Comparison of ENCODE assay signal across 8 mouse cellular contexts in the genomic region with DNA sequence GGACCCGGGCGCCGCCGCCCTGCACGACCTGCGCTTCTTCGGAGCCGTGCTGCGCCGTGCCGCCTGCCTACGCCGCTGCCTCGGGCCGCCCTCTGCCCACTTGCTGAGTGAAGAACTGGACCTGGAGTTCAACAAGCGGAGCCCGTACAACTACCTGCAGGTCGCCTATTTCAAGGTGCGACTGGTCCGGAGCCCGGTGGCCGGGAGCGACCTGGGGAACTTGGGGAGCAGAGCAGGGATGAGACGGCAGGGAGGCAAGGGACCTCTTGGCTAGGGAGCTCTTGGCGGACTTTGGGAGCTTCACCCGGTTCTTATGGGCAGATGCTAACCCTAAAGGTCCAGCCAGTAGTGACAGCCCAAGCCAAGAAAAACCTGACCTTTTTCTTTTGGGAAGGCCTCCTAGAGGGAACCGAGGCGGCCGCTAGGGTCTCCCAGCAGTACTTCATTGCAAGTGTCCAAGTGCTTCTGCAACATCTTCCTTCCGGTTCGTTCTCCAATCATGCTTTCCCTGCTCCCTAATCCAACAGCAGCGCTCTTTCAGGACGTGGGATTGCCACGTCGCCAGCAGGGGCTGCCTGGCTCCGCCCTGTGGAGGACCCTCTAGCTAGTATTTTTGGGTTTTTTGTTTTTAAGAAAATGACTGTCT. TPM values are rescaled to one million over a fixed set of nuclear protein-coding genes. Genes with fewer than 3 reads are reported as not detected.
DNase-seq lines count a peak whose midpoint lies in the region; ATAC-seq lines count a peak whose summit lies in the region.

No protein-coding gene starts in this region.

- H3K4me1 ChIP-seq in hindbrain, embryonic 16.5 days (ENCODE audit: control insufficient read depth, insufficient read depth, low read depth, low read length) = peaks cover 19% of the 10 kb centered on the region

- peak; percentile 47 for ATAC-seq in hindbrain, embryonic 16.5 days

- peak overlapping the region; percentile 63 for H3K27ac ChIP-seq in hindbrain, embryonic 16.5 days (ENCODE audit: low read depth, low read length)
- H3K27ac ChIP-seq in macrophage = no peak overlapping the region

- no peaks in the 10 kb centered on the region for H3K79me2 ChIP-seq in macrophage (ENCODE audit: inconsistent target)

- peak; percentile 64 for DNase-seq in cerebellum, adult 11-12 months
- no peak for DNase-seq in cerebellum, adult 8-10 months
- peak; percentile 66 for DNase-seq in cerebellum, adult 9-11 months
- DNase-seq in frontal cortex, postnatal 10 days (ENCODE audit: low spot score in 2 of 2) = peak; percentile 36 to 58
- peak; percentile 53 to 64 for DNase-seq in left cerebral cortex, postnatal 10 days (ENCODE audit: extremely low spot score in 1 of 2, low spot score in 2 of 2)
- DNase-seq in right cerebral cortex, postnatal 25 days = peak; percentile 53

- peak overlapping the region; percentile 81 for H3K4me2 ChIP-seq in hindbrain, embryonic 16.5 days (ENCODE audit: low read length)

- no peaks in the 10 kb centered on the region for H3K27me3 ChIP-seq in hindbrain, embryonic 16.5 days (replicated peaks; ENCODE audit: control insufficient read depth, insufficient read depth, low read length)

- H3K36me3 ChIP-seq in hindbrain, embryonic 16.5 days (ENCODE audit: control insufficient read depth, insufficient read depth, low read length) = no peaks in the 10 kb centered on the region; the same call in 1 of the 2 replicates
- H3K36me3 ChIP-seq in macrophage (ENCODE audit: inconsistent target) = no peaks in the 10 kb centered on the region

- WGBS in hindbrain, embryonic 16.5 days = 0% methylated on average over 36 of the region's 36 CpGs
- 2% methylated on average over 36 of the region's 36 CpGs for WGBS in macrophage (ENCODE audit: missing documents)

- intact Hi-C loops in left cerebral cortex, postnatal 10 days (cut with DNase I) = no loop called here

- H3K4me3 ChIP-seq in hindbrain, embryonic 16.5 days (ENCODE audit: low read length) = peak overlapping the region; percentile 69
- peak overlapping the region; percentile 55 for H3K4me3 ChIP-seq in macrophage (ENCODE audit: inconsistent target)

- peak overlapping the region; percentile 79 for H3K9ac ChIP-seq in hindbrain, embryonic 16.5 days (ENCODE audit: low read depth, low read length)

- H3K9me3 ChIP-seq in hindbrain, embryonic 16.5 days (ENCODE audit: control insufficient read depth, low read length) = no peaks in the 10 kb centered on the region

RNA-seq across cellular contexts. Expression of a gene that starts 0.7 kb away (rescaled TPM):
- polyA plus RNA-seq in hindbrain, embryonic 16.5 days (2015; fragmentation: Nextera tagmentation; extraction: Ambion mirVana) = 8.3 and 11.3 TPM in 2 replicates
- 1 to 10 TPM; 8.5 to 8.6 TPM for total RNA-seq in left cerebral cortex, postnatal 10 days (2021)
- 10 to 100 TPM in 6 of 26 experiments, 1 to 10 TPM in 20; 2.6 to 18.6 (median 6.1) TPM for total RNA-seq in macrophage (2018; cell fraction: chromatin; rRNA removed)
- 1 to 10 TPM; 2.3 to 5.7 (median 4.1) TPM for total RNA-seq in macrophage (2018; cell fraction: cytosol; rRNA removed)
- 10 to 100 TPM in 2 of 26 experiments, 1 to 10 TPM in 24; 3.4 to 15.5 (median 7.5) TPM for total RNA-seq in macrophage (2018; cell fraction: nucleus; rRNA removed)
- 4.6 to 7.6 TPM (median 5.8 TPM) in 3 replicates for polyA plus RNA-seq in macrophage (2018)

RNA-seq across cellular contexts. Expression of a gene that starts 0.9 kb away (rescaled TPM):
- 23.3 and 24.5 TPM in 2 replicates for polyA plus RNA-seq in hindbrain, embryonic 16.5 days (2015; fragmentation: Nextera tagmentation; extraction: Ambion mirVana)
- 10 to 100 TPM; 32.3 to 35.4 TPM for total RNA-seq in left cerebral cortex, postnatal 10 days (2021)
- 10 to 100 TPM in 5 of 26 experiments, 1 to 10 TPM in 21; 2.4 to 15.2 (median 6.7) TPM for total RNA-seq in macrophage (2018; cell fraction: chromatin; rRNA removed)
- 1 to 10 TPM; 2.1 to 6.1 (median 3.5) TPM for total RNA-seq in macrophage (2018; cell fraction: cytosol; rRNA removed)
- total RNA-seq in macrophage (2018; cell fraction: nucleus; rRNA removed) = 10 to 100 TPM in 1 of 26 experiments, 1 to 10 TPM in 25; 1.9 to 10.1 (median 4.5) TPM
- polyA plus RNA-seq in macrophage (2018) = 3.0 to 4.3 TPM (median 3.1 TPM) in 3 replicates

RNA-seq across cellular contexts. Expression of a gene that starts 15.4 kb away (rescaled TPM):
- 0.20 and 0.46 TPM in 2 replicates for polyA plus RNA-seq in hindbrain, embryonic 16.5 days (2015; fragmentation: Nextera tagmentation; extraction: Ambion mirVana)
- total RNA-seq in left cerebral cortex, postnatal 10 days (2021) = under 1 TPM; 0.28 to 0.30 TPM
- under 1 TPM in 1 of 26 experiments, not detected in 25; 0.77 TPM for total RNA-seq in macrophage (2018; cell fraction: chromatin; rRNA removed)
- total RNA-seq in macrophage (2018; cell fraction: cytosol; rRNA removed) = not detected
- total RNA-seq in macrophage (2018; cell fraction: nucleus; rRNA removed) = under 1 TPM in 1 of 26 experiments, not detected in 25; 0.56 TPM
- not detected in 3 replicates for polyA plus RNA-seq in macrophage (2018)

RNA-seq across cellular contexts. Expression of a gene that starts 21.8 kb away (rescaled TPM):
- polyA plus RNA-seq in hindbrain, embryonic 16.5 days (2015; fragmentation: Nextera tagmentation; extraction: Ambion mirVana) = 0.81 and 1.1 TPM in 2 replicates
- total RNA-seq in left cerebral cortex, postnatal 10 days (2021) = under 1 TPM; 0.16 to 0.47 TPM
- total RNA-seq in macrophage (2018; cell fraction: chromatin; rRNA removed) = not detected
- total RNA-seq in macrophage (2018; cell fraction: cytosol; rRNA removed) = not detected
- not detected for total RNA-seq in macrophage (2018; cell fraction: nucleus; rRNA removed)
- not detected in 3 replicates for polyA plus RNA-seq in macrophage (2018)

RNA-seq across cellular contexts. Expression of a gene that starts 38.3 kb away (rescaled TPM):
- polyA plus RNA-seq in hindbrain, embryonic 16.5 days (2015; fragmentation: Nextera tagmentation; extraction: Ambion mirVana) = 197 and 201 TPM in 2 replicates
- total RNA-seq in left cerebral cortex, postnatal 10 days (2021) = 10 to 100 TPM; 27.9 to 29.7 TPM
- 10 to 100 TPM in 1 of 26 experiments, 1 to 10 TPM in 19, not detected in 6; 1.4 to 10.4 (median 3.1) TPM for total RNA-seq in macrophage (2018; cell fraction: chromatin; rRNA removed)
- 10 to 100 TPM; 18.2 to 57.1 (median 31.6) TPM for total RNA-seq in macrophage (2018; cell fraction: cytosol; rRNA removed)
- total RNA-seq in macrophage (2018; cell fraction: nucleus; rRNA removed) = 10 to 100 TPM in 10 of 26 experiments, 1 to 10 TPM in 16; 1.1 to 16.9 (median 7.9) TPM
- 6.9 to 28.4 TPM (median 27.3 TPM) in 3 replicates for polyA plus RNA-seq in macrophage (2018)
